Mouse (Mus musculus) skeletal muscle tissue, postnatal 0 days (tissue): ENCODE results near the gene Gm49342. TPM values are rescaled to one million over a fixed set of nuclear protein-coding genes. Genes with fewer than 3 reads are reported as not detected.

ENCODE experiments used
- polyA plus RNA-seq: library from polyadenylated mRNA; unstranded; fragments of >200 nt; fragmentation: Nextera tagmentation; extraction: Ambion mirVana; gene quantifications from 2 replicates; pipeline ENCODE4 v1.2.1, GENCODE M21; 2015

Gene Gm49342
- polyA plus RNA-seq, result not detected in 2 replicates

GRCm38 (mm10) chr14:50943932-50944667 is at the start of gene Gm49342:
Gm49342 (plus strand) TSS chr14:50944517.

GRCm38 (mm10) chr14:50897374-50897765 is 46.9 kb upstream of the Gm49342 start, which contains the start of gene Klhl33:
Klhl33 (minus strand) TSS chr14:50897507.

GRCm38 (mm10) chr14:50924281-50925064 is 19.8 kb upstream of the Gm49342 start, which contains the start of the genes Osgep and Apex1:
Osgep (minus strand) TSS chr14:50924893.
Apex1 (plus strand) TSS chr14:50924968.

GRCm38 (mm10) chr14:50930754-50931492 is 13.4 kb upstream of the Gm49342 start, which contains the start of the genes Pip4p1 and Pnp:
Pip4p1 (minus strand) TSS chr14:50930856.
Pnp (plus strand) TSS chr14:50931082.

GRCm38 (mm10) chr14:50955942-50956508 is 11.7 kb downstream of the Gm49342 start, which contains the start of gene Pnp2:
Pnp2 (plus strand) TSS chr14:50955992.

GRCm38 (mm10) chr14:51007152-51007801 is 63.0 kb downstream of the Gm49342 start, which contains the start of gene Rnase10:
Rnase10 (plus strand) TSS chr14:51007751.

Other genes starting within 250 kb of the Gm49342 start
- gene Olfr748, start 237.1 kb upstream of the Gm49342 start, polyA plus RNA-seq, result not detected in 2 replicates
- gene Olfr749, start 199.4 kb upstream of the Gm49342 start, polyA plus RNA-seq, result not detected in 2 replicates
- gene Ttc5, start 159.0 kb upstream of the Gm49342 start, polyA plus RNA-seq, result 26.3 and 28.4 TPM in 2 replicates
- not detected in 2 replicates for gene Ccnb1ip1, start 136.8 kb upstream of the Gm49342 start, polyA plus RNA-seq
- 20.6 and 21.6 TPM in 2 replicates for gene Parp2, start 136.7 kb upstream of the Gm49342 start, polyA plus RNA-seq
- 5.2 and 5.4 TPM in 2 replicates for gene Tep1, start 74.0 kb upstream of the Gm49342 start, polyA plus RNA-seq
- gene Klhl33, start 47.0 kb upstream of the Gm49342 start, polyA plus RNA-seq, result 1.6 TPM in 2 replicates
- 81.2 and 83.7 TPM in 2 replicates for gene Osgep, start 19.6 kb upstream of the Gm49342 start, polyA plus RNA-seq
- 79.6 and 92.0 TPM in 2 replicates for gene Apex1, start 19.5 kb upstream of the Gm49342 start, polyA plus RNA-seq
- 21.5 and 25.8 TPM in 2 replicates for gene Pip4p1, start 13.7 kb upstream of the Gm49342 start, polyA plus RNA-seq
- gene Pnp, start 13.4 kb upstream of the Gm49342 start, polyA plus RNA-seq, result 16.5 and 29.1 TPM in 2 replicates
- 0.85 TPM in 1 of 2 replicates, not detected in the other for gene Pnp2, start 11.5 kb downstream of the Gm49342 start, polyA plus RNA-seq
- 0.37 and 0.39 TPM in 2 replicates for gene Rnase10, start 63.2 kb downstream of the Gm49342 start, polyA plus RNA-seq
- not detected in 2 replicates for gene Rnase9, start 97.4 kb downstream of the Gm49342 start, polyA plus RNA-seq
- not detected in 2 replicates for gene Rnase11, start 105.6 kb downstream of the Gm49342 start, polyA plus RNA-seq
- 0.31 TPM in 1 of 2 replicates, not detected in the other for gene Rnase12, start 113.1 kb downstream of the Gm49342 start, polyA plus RNA-seq
- gene Olfr750, start 129.9 kb downstream of the Gm49342 start, polyA plus RNA-seq, result not detected in 2 replicates
- gene Rnase4, start 146.6 kb downstream of the Gm49342 start, polyA plus RNA-seq, result 57.8 and 74.4 TPM in 2 replicates
- 8.0 and 8.7 TPM in 2 replicates for gene Ang, start 146.6 kb downstream of the Gm49342 start, polyA plus RNA-seq
- gene Eddm3b, start 169.9 kb downstream of the Gm49342 start, polyA plus RNA-seq, result not detected in 2 replicates
- 0.44 and 0.60 TPM in 2 replicates for gene Rnase6, start 179.4 kb downstream of the Gm49342 start, polyA plus RNA-seq
- gene Rnase1, start 202.3 kb downstream of the Gm49342 start, polyA plus RNA-seq, result 2.5 TPM in 1 of 2 replicates, not detected in the other
- not detected in 2 replicates for gene Rnase2b, start 217.7 kb downstream of the Gm49342 start, polyA plus RNA-seq